Mouse (Mus musculus) naive thymus-derived CD4-positive, alpha-beta T cell, adult 2 months (primary cell): ENCODE measurements around the gene Psmd3.
"Not testable (repeated sequence)": the region's sequence is repeated elsewhere in the genome, so short reads cannot be mapped to it uniquely, and the experiment has no call there.

ENCODE experiments used
- DNase-seq: peaks from one replicate; pipeline ENCODE4 v3.0.0-alpha.2; 2011; ENCODE audit warnings: low read depth

The Psmd3 gene

DNA sequence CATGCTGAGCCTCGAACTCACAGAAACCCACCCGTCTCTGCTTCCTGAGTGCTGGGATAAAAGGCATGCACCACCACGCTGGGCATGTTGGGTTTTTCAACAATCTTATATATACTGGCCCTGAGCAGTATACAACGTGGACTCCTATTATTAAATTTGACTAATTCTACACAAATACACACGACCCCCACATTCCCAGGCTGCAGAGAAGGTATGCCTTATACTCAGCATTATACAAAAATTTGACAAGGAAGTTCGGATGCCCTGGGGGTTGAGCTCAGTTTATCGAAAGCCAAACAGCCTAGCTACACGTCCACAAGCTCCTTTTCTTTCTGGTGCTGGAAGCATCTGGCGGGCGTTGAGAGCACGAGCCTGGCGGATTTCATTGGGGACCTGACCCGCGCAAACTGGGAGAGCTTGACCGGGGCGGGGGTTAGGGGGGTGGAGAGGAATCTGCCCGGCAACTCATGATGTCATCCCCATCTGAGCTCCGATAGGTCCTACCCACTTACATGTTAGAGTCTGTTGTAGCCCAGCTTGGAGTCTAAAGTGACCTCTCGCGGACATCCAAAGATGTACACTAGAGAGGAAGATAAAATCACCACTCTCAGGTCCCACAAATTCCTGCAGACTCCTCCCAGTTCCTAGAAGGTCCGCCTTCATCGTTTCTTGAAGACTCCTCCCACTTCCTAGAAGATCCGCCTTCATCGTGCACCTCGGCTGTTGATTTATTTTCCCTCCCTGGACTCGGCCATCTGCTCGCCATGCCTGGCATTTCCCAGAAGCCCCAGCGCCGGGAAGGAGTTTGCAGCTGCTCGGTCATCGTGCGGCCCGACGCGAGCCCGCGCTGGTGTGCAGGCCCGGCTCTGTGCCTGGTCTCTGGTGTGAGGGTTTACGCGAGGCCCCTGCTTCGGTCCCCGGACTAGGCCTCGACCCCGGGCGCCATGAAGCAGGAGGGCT lies at the start of gene Psmd3:
Psmd3 (plus strand) TSS at position 769 of the 960 bp plus-strand sequence.
- DNase-seq: peak; percentile 97

DNA sequence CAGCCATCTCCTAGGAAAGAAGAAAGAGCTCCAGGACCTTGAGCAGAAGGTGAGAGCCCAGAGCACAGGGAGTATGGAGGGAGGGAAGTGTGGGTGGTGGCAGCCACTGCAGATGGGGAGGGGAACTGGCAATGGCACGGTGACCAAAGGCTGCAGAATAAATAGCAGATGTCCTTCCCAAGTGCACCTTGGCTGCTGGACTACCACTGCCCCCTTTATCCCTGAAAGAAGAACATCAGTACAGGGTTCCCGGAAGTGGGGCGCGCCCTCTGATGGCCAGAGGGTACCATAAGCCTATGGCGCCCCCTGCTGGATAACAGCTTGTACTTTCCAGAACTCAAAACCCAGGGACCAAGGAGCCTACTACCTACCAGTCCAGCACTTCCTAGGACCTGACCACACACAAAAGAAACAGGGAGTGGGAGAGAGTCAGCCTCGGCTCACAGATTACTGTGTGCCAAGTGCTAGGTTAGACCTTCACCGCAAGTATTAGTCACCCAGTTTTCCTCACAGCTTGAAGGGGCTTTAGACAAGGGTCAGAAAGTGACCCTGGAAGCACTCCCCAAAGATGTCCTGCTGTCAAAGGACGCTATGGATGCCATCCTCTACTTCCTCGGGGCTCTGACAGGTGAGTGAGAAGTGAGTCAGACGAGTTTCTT lies 46.9 kb upstream of the Psmd3 start:
- DNase-seq: peak; percentile 65

DNA sequence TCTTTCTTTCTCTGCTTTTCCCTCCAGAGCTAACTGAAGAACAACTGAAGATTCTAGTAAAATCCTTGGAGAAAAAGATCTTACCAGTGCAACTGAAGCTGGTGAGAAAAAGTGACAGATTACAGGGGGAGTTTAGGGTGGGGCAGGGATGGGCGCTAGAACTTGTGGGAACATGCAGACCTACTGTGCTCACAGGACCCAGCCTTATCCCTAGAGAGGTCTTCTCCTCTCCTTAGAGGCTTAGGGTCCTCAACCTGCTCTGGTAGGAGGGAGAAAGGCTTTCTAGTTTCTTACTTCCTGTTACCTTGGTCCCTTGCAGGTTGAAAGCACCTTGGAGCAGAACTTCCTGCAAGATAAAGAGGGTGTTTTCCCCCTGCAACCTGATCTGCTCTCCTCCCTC lies 44.9 kb upstream of the Psmd3 start:
- no peak for DNase-seq

DNA sequence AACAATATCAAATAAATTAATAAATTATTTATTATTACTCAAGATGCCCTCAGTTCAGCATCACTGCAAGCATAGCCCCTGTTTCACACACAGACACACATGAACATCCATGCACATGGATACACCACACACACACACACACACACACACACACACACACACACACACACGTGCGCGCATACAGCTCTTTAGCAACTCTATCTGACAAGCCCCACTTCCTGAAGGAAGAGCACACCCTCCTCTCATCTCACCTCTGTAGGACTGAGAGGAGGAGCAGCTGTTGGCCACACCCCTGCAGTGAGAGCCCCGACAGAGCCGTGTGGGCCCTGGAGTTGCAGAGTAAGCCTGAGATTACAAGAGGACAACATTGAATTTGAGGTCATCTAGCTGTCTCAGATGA lies 42.3 kb upstream of the Psmd3 start:
- DNase-seq: no peak

DNA sequence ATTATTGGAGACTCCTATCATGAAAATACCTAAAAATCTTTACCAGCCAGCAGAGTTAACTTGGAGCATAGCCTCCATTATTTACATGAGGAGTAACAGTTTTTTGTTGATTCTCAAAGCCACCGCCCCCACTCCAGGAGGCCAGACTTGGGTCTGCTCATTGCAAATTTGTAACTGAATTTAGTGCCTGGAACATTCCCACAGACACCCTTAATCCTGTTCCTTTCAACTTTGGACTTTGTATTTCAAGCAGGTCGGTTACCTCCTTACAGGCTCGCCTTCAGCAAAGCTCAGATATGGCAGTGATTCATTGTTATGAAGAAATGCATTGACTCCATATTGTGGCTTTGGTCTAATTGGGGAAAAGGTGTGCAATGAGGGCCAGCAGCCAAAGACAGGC lies 37.6 kb upstream of the Psmd3 start:
- DNase-seq: no peak

DNA sequence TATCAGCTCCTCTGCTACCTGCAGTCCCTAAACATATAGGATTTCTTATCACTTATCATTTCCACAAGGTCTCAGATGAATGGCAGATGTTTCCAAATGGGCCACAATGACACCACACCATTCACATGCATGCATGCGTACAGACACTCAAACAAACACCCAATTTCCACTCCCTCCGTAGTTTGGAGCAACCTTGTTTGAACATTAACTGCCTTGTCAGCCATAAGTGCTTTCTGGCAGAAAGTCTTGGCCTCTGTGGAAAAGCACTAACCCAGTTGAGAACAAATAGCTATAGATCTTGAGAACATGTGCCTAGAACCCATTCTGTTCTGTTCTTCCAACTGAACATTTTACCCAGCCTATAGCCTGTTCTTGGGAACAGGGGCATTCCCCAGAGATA lies 36.4 kb upstream of the Psmd3 start:
- no peak for DNase-seq

DNA sequence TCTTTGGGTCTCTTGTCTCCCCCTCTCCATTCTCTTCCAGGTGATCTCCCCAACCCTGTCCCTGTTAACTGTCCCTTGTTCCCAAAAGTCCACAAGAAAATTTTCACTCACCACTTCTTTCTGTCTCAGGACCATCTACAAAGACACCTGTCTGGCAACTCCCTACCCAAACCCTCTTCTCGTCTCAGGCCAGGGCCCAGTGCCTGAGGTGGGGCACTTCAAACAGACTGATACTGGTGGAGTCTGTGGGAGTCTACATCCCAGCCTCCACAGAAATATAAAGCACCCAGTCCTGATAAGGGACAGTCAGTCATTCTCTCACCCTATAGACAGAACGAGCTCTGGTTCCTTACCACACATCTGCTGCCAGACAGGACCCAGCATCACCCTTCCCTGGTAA lies 35.9 kb upstream of the Psmd3 start, which contains the start of gene Gsdma2:
Gsdma2 (plus strand) TSS at position 301 of the 400 bp plus-strand sequence.
- DNase-seq: no peak

DNA sequence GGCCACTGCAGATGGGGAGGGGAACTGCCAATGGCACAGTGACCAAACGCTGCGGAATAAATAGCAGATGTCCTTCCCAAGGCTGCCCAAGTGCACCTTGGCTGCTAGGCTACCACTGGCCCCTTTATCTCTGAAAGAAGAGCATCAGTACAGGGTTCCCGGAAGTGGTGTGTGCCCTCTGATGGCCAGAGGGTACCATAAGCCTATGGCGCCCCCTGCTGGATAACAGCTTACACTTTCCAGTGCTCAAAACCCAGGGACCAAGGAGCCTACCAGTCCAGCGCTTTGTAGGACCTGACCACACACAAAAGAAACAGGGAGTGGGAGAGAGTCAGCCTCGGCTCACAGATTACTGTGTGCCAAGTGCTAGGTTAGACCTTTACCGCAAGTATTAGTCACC lies 27.3 kb upstream of the Psmd3 start:
- peak; percentile 76 for DNase-seq

DNA sequence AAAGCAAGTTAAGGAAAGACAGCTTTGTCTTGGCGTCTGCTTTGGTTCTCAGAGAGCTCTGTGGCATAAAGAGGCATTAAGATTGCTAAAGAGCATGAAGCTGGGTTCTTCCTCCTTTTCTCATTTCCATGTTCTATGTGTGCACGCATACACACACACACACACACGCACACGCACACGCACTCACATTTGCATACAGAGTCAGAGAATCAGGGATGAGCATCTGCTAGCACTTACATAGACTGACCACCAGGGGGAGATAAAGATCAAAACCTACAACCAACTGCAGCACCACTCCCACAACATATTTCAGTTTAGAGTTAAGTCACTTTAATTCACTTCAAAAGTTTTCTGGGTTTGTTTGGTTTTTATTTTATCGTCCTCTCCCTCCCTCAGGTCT lies 21.8 kb upstream of the Psmd3 start:
- DNase-seq: peak; percentile 81

DNA sequence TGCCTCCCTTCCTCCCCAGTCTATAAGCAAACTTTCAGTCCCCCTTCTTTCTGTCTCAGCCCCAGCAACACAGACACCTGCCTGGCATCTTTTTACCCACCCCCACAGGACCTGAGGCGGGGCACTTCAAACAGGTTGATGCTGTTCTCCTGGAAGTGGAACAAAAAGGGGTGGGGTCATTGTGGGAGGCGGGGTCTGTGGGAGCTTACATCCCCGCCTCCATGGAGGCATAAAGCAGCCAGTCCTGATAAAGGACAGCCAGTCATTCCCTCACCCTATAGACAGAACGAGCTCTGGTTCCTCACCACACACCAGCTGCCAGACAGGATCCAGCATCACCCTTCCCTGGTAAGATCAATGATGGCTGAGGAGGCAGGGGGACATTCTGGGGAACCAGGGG lies 18.3 kb upstream of the Psmd3 start, which contains the start of gene Gsdma:
Gsdma (plus strand) TSS at position 261 of the 400 bp plus-strand sequence.
- DNase-seq: no peak

DNA sequence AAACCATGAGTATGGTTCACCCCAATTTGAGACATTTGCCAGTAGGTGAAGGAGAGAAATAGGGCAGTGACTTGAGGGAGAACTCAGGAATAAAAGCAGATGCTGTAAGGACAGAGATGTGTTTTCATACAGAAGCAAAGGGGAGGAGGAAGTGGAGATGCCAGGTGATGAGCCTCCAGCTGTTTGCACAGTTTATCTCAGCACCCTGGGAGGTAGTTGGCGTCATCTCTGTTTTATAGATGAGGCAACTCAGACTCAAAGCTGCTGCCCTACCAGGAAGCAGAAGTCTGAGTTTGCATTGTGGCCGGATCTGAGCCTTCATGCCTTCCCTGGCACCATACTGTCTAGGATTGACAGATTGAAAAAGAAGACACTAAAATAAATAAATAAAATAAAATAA lies 13.4 kb upstream of the Psmd3 start:
- no peak for DNase-seq

DNA sequence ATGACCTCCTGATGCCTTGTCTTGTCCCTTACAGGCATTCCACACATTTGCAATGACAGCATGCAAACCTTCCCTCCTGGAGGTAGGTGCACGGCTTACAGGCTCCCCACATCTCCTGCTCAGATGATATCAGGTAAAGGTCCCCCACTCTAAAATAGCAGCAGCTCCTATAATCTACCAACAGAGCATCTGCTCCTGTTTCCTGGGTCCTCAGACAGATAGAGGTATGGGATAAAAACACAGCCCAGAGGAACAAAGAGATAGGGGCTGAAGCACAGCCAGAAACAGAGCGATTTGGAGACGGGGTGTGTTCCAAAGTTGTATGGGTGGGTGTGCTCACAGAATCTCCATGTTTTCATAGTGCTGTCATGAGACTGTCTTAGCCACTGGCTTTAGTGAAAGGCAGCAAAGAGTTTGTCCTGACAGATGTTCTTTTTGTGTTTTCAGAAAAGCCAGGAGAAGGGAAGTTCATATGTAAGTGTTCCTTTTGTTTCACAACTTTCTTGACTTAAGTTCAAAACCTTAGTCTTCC lies 11.0 kb upstream of the Psmd3 start:
- no peak for DNase-seq

DNA sequence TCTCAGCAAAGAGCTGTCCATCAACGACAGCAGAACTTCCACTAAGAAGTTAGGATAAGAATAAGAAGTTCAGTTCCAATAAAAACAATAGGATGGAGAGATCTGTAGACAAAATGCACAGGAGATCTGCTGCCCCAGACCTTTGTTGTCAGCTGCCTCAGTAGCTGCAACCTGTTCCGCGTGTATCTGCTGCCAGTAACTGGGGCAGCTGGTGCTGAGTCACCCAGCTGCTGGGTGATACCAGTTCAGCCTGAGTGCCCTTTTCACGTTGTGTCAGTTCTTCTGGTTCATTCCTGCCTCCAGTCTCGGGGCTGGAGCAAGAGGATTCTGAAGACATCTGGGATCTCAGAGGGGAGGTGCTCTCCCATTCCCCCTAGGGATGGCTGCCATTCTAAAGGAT lies 10.5 kb upstream of the Psmd3 start:
- no peak for DNase-seq

DNA sequence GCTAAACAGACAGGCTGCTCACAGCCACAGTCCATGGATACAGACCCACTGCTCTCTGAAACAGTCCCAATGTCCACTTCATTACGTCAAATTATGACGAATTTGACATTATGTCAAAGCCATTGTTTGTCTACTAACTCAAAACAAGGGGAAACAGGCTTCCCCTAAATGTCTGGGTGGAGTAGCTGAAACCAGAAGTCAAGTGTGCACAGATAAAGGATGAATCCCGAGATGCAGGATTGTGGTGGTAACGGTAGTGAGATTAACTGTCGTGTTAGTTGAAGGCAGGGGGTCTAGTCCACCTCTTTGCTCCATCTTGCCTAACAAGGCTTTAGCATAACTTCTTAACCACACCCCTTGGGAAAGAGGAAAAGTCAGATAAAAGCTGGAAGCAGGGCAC lies 9.9 kb upstream of the Psmd3 start:
- no peak for DNase-seq

DNA sequence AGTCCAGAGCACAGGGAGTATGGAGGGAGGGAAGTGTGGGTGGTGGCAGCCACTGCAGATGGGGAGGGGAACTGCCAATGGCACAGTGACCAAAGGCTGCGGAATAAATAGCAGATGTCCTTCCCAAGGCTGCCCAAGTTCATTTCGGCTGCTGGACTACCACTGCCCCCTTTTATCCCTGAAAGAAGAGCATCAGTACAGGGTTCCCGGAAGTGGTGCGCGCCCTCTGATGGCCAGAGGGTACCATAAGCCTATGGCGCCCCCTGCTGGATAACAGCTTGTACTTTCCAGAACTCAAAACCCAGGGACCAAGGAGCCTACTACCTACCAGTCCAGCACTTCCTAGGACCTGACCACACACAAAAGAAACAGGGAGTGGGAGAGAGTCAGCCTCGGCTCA lies 9.2 kb upstream of the Psmd3 start:
- peak; percentile 78 for DNase-seq

DNA sequence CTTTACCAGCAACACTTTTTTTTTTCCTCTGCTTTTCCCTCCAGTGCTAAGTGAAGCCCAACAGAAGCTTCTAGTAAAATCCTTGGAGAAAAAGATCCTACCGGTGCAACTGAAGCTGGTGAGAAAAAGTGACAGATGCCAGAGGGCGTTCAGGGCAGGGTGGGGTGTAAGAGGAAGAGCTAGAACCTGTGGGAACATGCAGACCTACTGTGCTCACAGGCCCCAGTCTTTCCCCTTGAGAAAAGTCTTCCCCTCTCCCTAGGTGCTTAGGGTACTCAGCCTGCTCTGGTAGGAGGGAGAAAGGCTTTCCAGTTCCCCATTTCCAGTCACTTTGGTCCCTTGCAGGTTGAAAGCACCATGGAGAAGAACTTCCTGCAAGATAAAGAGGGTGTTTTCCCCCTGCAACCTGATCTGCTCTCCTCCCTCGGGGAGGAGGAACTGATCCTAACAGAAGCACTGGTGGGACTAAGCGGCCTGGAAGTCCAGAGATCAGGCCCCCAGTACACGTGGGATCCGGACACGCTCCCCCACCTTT lies 6.5 kb upstream of the Psmd3 start:
- DNase-seq: no peak

DNA sequence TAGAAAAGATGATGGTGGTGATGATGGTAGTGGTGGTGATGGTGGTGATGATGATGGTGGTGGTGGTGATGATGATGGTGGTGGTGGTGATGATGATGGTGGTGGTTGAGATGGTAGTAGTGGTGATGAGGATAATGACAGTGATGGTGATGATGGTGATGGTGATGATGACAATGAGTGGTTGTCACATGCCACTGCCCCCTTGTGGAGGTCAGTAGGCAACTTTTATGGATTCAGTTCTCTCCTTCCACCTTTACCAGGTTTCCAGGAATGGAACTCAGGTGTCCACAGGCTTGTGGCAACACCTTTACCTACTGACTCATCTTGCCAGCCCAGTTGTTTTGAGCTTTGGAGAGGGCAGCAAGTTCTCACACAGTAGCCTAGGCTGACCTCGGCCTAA lies 2.3 kb upstream of the Psmd3 start:
- no peak for DNase-seq

DNA sequence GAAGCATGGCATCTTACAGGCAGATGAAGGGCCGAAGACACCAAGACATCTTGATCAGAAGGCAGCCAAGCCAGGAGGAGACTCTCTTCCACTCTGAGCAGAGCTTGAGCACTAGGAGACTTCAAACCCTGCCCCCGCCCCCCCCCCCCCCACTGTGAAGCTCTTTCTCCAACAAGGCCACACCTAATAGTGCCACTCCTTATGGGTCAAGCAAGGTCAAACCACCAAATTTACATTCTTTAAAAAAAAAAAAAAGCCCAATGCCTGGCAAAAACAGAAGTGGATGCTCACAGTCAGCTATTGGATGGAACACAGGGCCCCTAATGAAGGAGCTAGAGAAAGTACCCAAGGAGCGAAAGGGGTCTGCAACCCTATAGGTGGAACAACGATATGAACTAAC lies 1.8 kb upstream of the Psmd3 start:
- not testable (repeated sequence) for DNase-seq

DNA sequence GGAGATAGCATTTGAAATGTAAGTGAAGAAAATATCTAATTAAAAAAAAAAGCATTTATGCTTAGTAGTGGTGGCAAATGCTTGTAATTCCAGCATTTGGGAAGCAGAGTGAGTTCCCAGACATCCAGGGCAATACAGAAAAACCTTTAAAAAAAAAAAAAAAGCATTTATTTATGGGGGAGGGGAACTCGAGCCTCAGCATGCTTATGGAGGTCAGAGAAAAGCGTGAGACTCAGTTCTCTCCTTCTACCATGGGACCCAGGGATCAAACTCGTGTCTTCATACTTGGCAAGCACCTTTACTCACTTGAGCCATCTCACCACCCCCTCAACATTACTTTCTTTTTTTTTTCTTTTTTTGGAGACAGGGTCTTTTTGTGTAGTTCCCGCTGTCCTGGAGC lies 1.2 kb upstream of the Psmd3 start:
- DNase-seq: no peak

DNA sequence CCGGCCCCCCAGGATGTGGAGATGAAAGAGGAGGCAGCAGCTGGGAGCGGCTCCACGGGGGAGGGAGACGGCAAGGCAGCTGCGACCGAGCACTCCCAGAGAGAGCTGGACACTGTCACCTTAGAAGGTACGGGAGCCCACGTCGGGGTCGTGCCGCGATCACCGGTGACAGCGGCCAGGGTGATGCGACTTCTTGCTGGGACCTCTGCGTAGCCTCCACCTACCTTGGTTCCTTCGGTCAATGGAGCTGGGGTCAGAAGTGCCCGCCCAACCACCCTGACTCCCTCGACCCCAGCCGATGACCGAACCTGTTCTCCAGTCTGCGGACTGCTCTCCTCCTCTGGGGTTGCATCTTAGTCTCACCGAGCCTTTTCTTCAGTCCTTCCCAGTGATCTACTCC lies 457 bp downstream of the Psmd3 start:
- DNase-seq: no peak

DNA sequence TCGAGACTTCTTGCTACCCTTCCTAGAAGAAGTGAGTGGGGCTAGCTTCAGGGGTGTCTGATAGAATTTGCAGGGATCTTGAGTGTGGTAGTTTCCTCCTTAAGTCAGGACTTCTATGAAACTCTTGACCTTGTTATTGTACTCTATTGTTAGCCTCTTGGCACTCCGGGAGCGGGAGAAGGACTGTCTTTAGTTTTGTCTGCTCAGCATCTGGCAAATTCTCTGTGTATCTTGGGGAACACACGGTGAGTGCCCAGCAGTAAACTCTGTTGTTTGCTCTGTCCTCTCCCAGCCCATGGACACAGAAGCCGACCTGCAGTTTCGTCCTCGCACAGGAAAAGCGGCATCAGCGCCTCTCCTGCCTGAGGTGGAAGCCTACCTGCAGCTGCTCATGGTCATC lies 3.3 kb downstream of the Psmd3 start:
- no peak for DNase-seq

DNA sequence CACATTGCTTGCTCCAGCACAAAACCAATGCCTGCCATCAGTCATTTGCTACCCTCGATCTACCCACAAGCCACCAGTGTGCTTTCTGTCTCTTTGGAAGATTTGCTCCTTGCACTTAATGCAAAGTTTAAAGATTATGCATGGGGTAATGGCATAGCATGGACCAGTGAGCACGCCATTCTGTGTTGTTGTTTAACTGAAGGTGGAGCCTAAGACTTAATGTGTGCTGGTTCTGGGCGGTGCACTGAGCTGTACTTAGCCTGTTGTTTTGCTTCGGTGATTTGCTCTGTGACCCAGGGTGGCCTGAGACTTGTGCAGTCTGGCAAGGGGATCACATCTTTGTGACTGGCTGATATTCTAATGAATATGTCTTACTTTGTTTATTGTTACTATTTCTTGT lies 4.6 kb downstream of the Psmd3 start:
- DNase-seq: no peak

DNA sequence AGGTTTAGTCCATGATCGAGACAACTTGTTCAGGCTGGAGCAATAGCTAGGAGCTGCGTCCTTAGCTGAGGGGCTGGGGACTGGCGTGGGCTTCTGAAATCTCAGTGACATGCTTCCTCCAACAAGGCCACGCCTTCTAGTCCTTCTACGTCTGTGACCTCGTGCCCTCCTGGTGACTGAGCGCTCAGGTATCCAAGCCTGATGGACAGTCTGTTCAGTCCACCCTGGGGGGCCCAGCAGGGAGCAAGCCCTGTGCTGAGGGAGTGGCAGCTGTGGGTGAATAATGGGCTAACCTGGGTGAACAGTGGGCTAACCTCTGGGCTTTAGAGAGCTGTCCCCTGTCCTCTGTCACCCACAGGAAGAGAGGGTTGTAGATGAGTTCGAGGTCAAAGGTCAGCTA lies 5.7 kb downstream of the Psmd3 start:
- no peak for DNase-seq
